Mouse (Mus musculus): ENCODE data around the gene Pdik1l. TPM values are rescaled to one million over a fixed set of nuclear protein-coding genes. Genes with fewer than 3 reads are reported as not detected.

Pdik1l gene
- polyA plus RNA-seq (2016; fragmentation: Nextera tagmentation; extraction: Ambion mirVana) = 15.8 and 18.2 TPM in 2 replicates

DNA sequence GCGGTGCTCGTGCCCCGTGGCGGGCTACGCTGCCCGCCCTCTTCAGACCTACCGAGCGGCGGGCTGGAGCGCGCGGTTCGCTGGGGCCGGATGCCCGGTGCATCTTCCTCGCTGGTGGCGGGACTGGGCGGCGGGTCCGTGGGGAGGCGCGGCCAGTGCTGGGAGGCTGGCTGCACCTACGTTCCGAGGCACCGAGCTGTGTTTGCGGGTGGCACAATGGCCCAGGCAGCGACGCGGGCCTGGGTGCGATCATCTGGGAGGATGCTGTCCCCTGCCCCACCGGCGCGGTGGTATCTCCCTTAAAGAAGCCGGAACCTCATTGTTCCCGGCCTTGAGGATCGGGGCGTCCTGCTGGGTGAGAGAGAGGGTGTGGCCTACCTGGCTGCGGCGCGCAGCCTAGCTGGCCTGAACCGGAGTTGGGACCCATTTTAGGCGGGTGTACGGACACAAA, at the start of gene Pdik1l:
Gene Pdik1l, minus strand, starts transcription at position 321 of the 451 bp plus-strand sequence.
- H3K27ac ChIP-seq = peak within 1 kb of the TSS; percentile 99
- under 1% methylated on average over 43 of the region's 43 CpGs for WGBS
- H3K9me3 ChIP-seq = no peaks in the 10 kb centered on the region
- H3K36me3 ChIP-seq = peaks cover 22% of the 10 kb centered on the region
- peak within 1 kb of the TSS; percentile 99 for H3K4me3 ChIP-seq
- H3K27me3 ChIP-seq (ENCODE audit: insufficient read depth, poor library complexity, severe bottlenecking) = no peaks in the 10 kb centered on the region
- H3K4me1 ChIP-seq = peaks cover 49% of the 10 kb centered on the region
- DNase-seq (ENCODE audit: low spot score) = peak; percentile 90

DNA sequence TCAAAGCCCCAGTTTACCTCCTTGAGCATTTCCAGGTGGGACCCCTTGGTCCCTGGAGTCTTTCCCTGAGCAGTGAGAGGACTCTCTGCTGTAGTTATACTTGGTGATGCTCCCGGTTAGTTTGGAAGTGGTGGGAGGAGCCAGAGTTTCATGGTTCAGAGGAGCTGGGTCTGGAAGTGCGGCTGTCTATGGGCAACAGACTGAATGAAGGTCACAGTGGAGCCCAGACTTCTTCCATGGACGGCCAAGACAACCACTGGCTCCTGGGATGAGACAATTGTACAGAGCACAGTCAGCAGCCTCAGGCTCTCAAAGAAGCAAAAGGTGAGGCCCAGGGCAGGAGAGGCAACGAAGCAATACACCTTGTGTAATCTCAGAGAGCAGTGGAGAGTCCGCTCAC, 42.6 kb upstream of the Pdik1l start:
- Histone ChIP-seq H3K36me3 (peaks cover 40% of the 10 kb centered on the region), H3K27me3 (ENCODE audit: insufficient read depth, poor library complexity, severe bottlenecking) (no peaks in the 10 kb centered on the region), H3K9me3 (no peaks in the 10 kb centered on the region), H3K4me3 (no peak overlapping the region), H3K4me1 (peaks cover 30% of the 10 kb centered on the region), H3K27ac (peak overlapping the region; percentile 48; the same call in 1 of the 2 replicates)
- DNase-seq (ENCODE audit: low spot score) = no peak
- 66% methylated on average over 5 of the region's 5 CpGs for WGBS

DNA sequence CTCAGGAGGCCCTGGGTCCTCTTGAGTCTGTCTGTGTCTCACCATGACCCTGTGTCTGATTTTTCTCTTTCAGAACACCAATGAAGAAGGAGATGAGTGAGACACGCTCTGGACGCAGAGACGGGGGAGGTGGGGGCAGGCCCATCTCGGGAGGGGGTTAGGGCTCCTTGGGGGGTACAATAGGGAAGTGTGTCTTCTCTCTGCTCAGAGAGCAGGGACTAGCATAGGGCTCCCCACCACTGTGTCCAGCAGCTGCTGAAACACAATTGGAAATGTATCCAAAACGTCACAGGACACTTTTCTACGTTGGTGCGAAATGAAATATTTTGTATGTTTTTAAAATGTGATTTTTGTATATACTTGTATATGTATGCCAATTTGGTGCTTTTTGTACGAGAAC, 41.1 kb upstream of the Pdik1l start:
- no peak for DNase-seq (ENCODE audit: low spot score)

DNA sequence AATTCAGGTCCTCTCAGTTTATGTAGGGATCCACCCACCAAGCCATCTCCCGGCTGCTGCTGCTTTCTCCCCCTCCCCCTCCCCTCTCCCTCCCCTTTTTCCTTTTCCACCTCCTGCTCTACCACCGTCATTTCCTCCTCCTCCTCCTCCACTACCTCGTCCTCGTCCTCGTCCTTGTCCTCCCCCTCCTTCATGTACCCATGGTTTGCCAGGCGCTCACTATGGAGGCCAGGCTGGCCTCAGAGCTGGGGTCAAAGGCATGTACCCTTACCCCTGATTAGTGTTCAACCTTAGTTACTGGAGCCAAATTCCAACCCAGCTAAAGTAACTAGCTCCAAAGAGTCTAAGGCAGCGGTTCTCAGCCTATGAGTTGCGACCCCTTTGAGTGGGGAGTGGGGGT, 40.5 kb upstream of the Pdik1l start:
- H3K4me3 ChIP-seq = no peak overlapping the region
- no peak for DNase-seq (ENCODE audit: low spot score)
- peaks cover 56% of the 10 kb centered on the region for H3K36me3 ChIP-seq
- no peaks in the 10 kb centered on the region for H3K9me3 ChIP-seq
- H3K4me1 ChIP-seq = peaks cover 30% of the 10 kb centered on the region
- WGBS = 59% methylated on average over 8 of the region's 8 CpGs
- no peaks in the 10 kb centered on the region for H3K27me3 ChIP-seq (ENCODE audit: insufficient read depth, poor library complexity, severe bottlenecking)
- H3K27ac ChIP-seq = 0 out of 2 replicates have a peak overlapping the region, but pooled peaks have one; percentile 36

More for the DNA sequence above, 41.1 kb upstream of the Pdik1l start:
- H3K9me3 ChIP-seq = no peaks in the 10 kb centered on the region
- H3K36me3 ChIP-seq = peaks cover 53% of the 10 kb centered on the region
- peaks cover 30% of the 10 kb centered on the region for H3K4me1 ChIP-seq
- H3K27me3 ChIP-seq (ENCODE audit: insufficient read depth, poor library complexity, severe bottlenecking) = no peaks in the 10 kb centered on the region
- no peak overlapping the region for H3K27ac ChIP-seq
- 81% methylated on average over 8 of the region's 8 CpGs for WGBS
- H3K4me3 ChIP-seq = no peak overlapping the region

DNA sequence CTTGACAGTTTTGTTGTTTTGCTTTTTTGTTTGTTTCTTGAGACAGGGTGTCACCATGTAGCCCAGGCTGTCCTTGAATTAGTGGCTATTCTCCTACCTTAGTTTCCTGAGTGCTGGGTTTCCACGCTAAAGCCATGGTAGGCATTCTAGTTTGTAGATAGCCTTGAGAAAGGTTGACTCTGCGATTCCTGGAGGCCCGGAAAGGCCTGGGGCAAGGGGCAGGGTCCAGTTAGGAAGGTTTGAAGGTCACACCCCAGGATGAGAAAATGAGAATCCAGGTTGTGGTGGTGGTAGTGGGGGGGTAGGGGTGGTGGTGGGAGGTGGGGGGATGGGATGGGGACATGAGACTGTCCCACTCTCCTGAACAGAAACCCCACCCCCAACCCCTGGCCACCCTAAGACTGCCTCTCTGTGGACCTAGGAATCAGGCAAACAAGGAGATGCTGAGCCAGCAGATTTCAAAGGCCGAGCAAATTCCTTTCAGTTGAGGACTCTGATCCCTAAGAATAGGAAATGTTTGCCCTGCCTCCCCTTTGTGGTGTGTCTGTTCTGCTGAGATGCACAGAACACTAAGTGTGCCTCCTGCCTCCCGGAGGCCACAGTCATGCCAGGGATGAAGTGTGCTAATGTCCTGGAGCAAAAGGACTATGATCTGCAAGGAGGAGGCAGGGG, 39.3 kb upstream of the Pdik1l start:
- Histone ChIP-seq H3K27ac (no peak overlapping the region), H3K9me3 (no peaks in the 10 kb centered on the region), H3K4me1 (peaks cover 30% of the 10 kb centered on the region), H3K36me3 (peaks cover 68% of the 10 kb centered on the region), H3K27me3 (ENCODE audit: insufficient read depth, poor library complexity, severe bottlenecking) (no peaks in the 10 kb centered on the region), H3K4me3 (no peak overlapping the region)
- DNase-seq (ENCODE audit: low spot score) = no peak
- 63% methylated on average over 5 of the region's 5 CpGs for WGBS

DNA sequence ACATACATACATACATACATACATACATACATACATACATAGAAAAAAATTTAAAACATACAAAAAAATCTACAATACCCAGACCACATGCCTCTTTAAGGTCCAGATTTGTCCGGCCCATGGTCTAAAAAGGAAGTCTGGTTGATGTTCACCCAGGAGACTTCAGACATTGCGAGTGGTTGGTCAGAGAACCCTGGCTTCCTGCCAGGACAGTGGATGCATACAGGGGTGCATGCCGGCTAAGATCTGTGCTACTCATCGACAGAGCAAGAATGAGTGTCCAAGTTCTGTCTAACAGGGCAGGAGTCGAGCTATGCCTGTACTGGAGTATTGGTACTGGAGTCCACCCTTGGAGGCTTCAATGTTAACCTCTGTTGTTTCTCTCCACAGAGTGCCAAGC, 37.0 kb upstream of the Pdik1l start:
- Histone ChIP-seq H3K9me3 (no peaks in the 10 kb centered on the region), H3K4me3 (no peak overlapping the region), H3K4me1 (peaks cover 35% of the 10 kb centered on the region), H3K36me3 (peaks cover 89% of the 10 kb centered on the region), H3K27me3 (ENCODE audit: insufficient read depth, poor library complexity, severe bottlenecking) (no peaks in the 10 kb centered on the region), H3K27ac (no peak overlapping the region)
- no peak for DNase-seq (ENCODE audit: low spot score)
- WGBS = 67% methylated on average over 5 of the region's 5 CpGs

DNA sequence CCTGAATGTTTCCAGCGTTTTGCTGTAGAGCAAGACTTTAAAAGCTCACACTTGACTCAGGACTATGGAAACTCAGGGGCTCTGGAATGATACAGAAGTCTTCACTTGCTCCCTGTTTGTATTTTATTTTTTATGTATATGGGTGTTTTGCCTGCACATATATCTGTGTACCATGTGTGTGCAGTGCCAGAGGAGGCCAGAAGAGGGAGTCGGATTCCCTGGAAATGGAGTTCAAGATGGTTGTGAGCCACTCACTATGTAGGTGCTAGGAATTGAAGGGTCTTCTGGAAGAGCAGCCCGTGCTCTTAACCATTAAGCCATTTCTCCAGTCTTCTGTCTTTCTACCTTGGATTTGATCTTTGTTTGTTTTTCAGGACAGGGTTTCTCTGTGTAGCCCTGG, 33.8 kb upstream of the Pdik1l start:
- Histone ChIP-seq H3K4me1 (peaks cover 34% of the 10 kb centered on the region), H3K36me3 (peaks cover 88% of the 10 kb centered on the region), H3K4me3 (no peak overlapping the region), H3K9me3 (no peaks in the 10 kb centered on the region), H3K27me3 (ENCODE audit: insufficient read depth, poor library complexity, severe bottlenecking) (no peaks in the 10 kb centered on the region), H3K27ac (no peak overlapping the region)
- no peak for DNase-seq (ENCODE audit: low spot score)
- WGBS = 55% methylated on average over 3 of the region's 3 CpGs

DNA sequence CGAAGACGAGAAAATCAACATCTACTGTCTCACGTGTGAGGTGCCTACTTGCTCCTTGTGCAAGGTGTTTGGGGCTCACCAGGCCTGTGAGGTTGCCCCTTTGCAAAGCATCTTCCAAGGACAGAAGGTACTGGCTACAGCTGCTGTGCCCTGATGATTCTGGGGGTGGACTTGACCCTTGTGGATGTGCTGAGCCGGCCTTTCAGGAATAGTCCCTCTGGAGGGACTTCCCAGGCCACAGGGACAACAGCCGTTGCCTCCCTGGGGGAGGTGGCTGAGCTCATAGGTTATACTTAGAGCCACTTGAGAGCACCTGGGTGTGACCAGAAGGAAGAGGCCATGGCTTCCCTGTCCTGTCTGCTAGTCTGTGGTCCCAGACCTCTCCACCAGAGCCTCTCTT, 32.0 kb upstream of the Pdik1l start:
- DNase-seq (ENCODE audit: low spot score) = no peak
- peaks cover 73% of the 10 kb centered on the region for H3K36me3 ChIP-seq
- H3K4me3 ChIP-seq = no peak overlapping the region
- no peaks in the 10 kb centered on the region for H3K9me3 ChIP-seq
- H3K27me3 ChIP-seq (ENCODE audit: insufficient read depth, poor library complexity, severe bottlenecking) = no peaks in the 10 kb centered on the region
- H3K4me1 ChIP-seq = peaks cover 51% of the 10 kb centered on the region
- peak overlapping the region; percentile 39; the same call in 1 of the 2 replicates for H3K27ac ChIP-seq
- 58% methylated on average over 5 of the region's 5 CpGs for WGBS

DNA sequence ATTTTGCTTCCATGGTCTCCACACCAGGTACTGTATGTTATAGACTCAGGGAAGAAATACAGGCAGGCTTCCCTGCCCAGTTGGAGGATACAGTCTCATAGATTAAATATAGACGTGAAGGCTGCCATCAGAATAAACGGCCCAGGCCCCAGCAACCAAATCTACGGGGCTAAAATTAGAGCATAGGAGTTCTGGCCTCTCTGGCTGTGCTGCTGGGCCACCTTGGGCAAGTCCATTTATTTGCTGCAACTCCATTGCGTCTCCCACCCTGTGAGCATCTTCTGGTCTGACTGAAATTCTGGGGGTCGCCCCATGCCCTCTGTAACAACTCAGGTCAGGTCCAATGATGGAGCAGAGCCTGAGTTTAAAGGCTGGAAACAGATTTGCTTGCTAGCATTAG, 31.4 kb upstream of the Pdik1l start:
- no peak for DNase-seq (ENCODE audit: low spot score)
- Histone ChIP-seq H3K27me3 (ENCODE audit: insufficient read depth, poor library complexity, severe bottlenecking) (no peaks in the 10 kb centered on the region), H3K27ac (peak overlapping the region; percentile 39; the same call in 1 of the 2 replicates), H3K4me1 (peaks cover 56% of the 10 kb centered on the region), H3K36me3 (peaks cover 67% of the 10 kb centered on the region), H3K9me3 (no peaks in the 10 kb centered on the region), H3K4me3 (no peak overlapping the region)
- WGBS = 57% methylated on average over 5 of the region's 5 CpGs

DNA sequence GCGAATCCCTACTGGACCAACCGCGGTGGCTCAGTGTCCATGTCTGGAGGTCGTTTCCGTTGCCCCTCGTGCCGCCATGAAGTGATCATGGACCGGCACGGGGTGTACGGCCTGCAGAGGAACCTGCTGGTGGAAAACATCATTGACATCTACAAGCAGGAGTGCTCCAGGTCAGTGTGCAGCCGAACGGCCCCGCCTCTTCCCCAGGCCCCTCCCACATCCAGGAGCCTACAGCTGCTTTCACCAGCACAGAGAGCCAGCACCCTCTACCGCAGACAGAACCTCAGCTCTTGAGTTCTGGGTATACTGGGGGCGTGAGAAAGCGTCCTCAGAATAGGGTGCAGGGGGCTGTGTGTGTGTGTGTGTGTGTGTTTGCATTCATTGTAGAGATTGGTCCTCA, 28.7 kb upstream of the Pdik1l start:
- 41% methylated on average over 16 of the region's 16 CpGs for WGBS
- Histone ChIP-seq H3K4me3 (peak overlapping the region; percentile 66), H3K9me3 (0 out of 2 replicates have a peak, but pooled peaks cover 4% of the 10 kb centered on the region), H3K4me1 (peaks cover 63% of the 10 kb centered on the region), H3K27me3 (ENCODE audit: insufficient read depth, poor library complexity, severe bottlenecking) (no peaks in the 10 kb centered on the region), H3K36me3 (peaks cover 45% of the 10 kb centered on the region), H3K27ac (peak overlapping the region; percentile 93)
- DNase-seq (ENCODE audit: low spot score) = no peak

DNA sequence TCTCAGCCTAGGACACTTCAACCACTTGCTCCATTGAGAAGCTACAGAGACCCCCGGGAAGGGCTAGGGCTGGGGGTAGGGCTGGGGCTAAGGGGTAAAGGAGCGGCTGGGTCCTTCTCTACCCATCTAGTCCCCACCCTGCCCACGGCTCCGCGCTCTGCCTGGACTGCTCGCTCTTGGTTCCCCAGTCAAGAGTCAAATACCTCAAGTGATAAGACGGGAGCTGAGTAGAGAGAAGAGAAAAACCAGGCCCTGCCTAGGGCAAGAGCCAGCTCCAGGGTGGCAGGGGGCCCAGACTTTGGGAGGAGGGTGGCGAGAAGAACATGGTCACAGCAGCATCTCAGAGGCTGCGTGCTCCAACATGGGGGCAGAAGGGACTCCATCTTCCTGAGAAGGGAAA, 27.8 kb upstream of the Pdik1l start:
- peaks cover 56% of the 10 kb centered on the region for H3K4me1 ChIP-seq
- no peaks in the 10 kb centered on the region for H3K27me3 ChIP-seq (ENCODE audit: insufficient read depth, poor library complexity, severe bottlenecking)
- H3K27ac ChIP-seq = peak overlapping the region; percentile 93
- peak overlapping the region; percentile 66 for H3K4me3 ChIP-seq
- WGBS = 25% methylated on average over 9 of the region's 9 CpGs
- no peak for DNase-seq (ENCODE audit: low spot score)
- H3K9me3 ChIP-seq = 0 out of 2 replicates have a peak, but pooled peaks cover 4% of the 10 kb centered on the region
- peaks cover 37% of the 10 kb centered on the region for H3K36me3 ChIP-seq

DNA sequence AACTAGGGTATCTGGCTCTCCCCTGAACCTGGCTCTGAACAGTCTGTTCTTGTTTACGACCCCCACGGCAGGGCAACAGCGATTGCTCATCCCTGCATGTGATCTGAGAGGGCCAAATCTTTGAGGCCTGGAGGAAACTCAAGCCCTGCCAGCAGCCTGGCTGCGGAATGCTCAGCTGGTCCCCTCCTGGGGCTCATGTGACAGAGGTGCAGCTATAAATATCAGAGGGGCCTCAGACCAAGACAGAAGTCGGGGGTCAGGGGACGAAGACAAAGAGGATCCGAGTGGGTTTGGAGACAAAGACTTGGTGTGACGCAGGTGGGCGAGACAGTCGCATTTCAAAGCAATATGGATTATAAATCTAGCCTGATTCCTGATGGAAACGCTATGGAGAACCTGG, 27.2 kb upstream of the Pdik1l start, which contains the start of gene Trim63:
Gene Trim63, plus strand, starts transcription at position 245 of the 400 bp plus-strand sequence.
- peaks cover 33% of the 10 kb centered on the region for H3K36me3 ChIP-seq
- 0 out of 2 replicates have a peak, but pooled peaks cover 4% of the 10 kb centered on the region for H3K9me3 ChIP-seq
- peak within 1 kb of the TSS; percentile 93 for H3K27ac ChIP-seq
- H3K4me3 ChIP-seq = peak within 1 kb of the TSS; percentile 66
- DNase-seq (ENCODE audit: low spot score) = no peak
- WGBS = 22% methylated on average over 11 of the region's 11 CpGs
- H3K27me3 ChIP-seq (ENCODE audit: insufficient read depth, poor library complexity, severe bottlenecking) = no peaks in the 10 kb centered on the region
- H3K4me1 ChIP-seq = peaks cover 58% of the 10 kb centered on the region

DNA sequence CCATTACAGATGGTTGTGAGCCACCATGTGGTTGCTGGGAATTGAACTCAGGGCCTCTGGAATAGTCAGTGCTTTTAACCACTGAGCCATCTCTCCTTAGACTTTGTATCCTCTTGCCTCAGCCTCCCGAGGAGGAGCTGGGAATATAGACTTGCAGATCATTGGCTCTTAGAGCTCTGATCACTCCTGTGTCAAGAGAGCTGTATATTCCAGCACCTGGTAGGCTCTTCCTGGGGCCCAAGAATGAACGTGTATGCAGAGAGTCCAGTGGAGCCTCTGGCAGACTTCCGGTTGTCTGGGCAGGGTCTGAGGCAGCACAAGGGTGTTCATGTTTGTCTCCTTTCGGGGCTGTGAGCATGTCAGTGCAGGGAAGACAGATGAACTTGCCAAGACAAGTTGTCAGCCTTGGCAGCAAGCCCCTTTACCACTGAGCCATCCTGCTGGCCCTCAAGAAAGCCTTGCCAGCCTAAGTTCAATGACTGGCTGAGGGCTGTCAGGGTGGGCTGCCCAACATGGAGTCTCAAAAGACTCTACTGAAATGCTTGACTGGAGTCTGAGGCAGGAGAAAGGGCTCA, 26.5 kb upstream of the Pdik1l start:
- peaks cover 51% of the 10 kb centered on the region for H3K4me1 ChIP-seq
- 0 out of 2 replicates have a peak, but pooled peaks cover 4% of the 10 kb centered on the region for H3K9me3 ChIP-seq
- H3K27ac ChIP-seq = peak overlapping the region; percentile 93
- peaks cover 26% of the 10 kb centered on the region for H3K36me3 ChIP-seq
- 81% methylated on average over 4 of the region's 4 CpGs for WGBS
- H3K27me3 ChIP-seq (ENCODE audit: insufficient read depth, poor library complexity, severe bottlenecking) = no peaks in the 10 kb centered on the region
- DNase-seq (ENCODE audit: low spot score) = no peak
- H3K4me3 ChIP-seq = peak overlapping the region; percentile 66; the same call in 1 of the 2 replicates
